Mouse (Mus musculus): ENCODE data around the gene Kif19a. TPM values are rescaled to one million over a fixed set of nuclear protein-coding genes. Genes with fewer than 3 reads are reported as not detected.

Gene Kif19a
- polyA plus RNA-seq, 1 experiment, result 5.1 TPM

GRCm38 (mm10) chr11:114822727-114823126 lies 57.5 kb downstream of the Kif19a start:
- Histone ChIP-seq H3K27me3 (ENCODE audit: control insufficient read depth, insufficient read depth, low read length) (no peaks in the 10 kb centered on the region), H3K4me1 (ENCODE audit: control insufficient read depth, insufficient read depth, low read length) (peaks cover 30% of the 10 kb centered on the region), H3K4me3 (replicated peaks; ENCODE audit: insufficient read depth, low read depth, low read length) (peak overlapping the region; percentile 39), H3K27ac (ENCODE audit: insufficient read depth, low read length) (peak overlapping the region; percentile 88)
- DNase-seq, result peak; percentile 79 to 81
- TF ChIP-seq CTCF (IDR thresholded peaks at IDR 0.05; ENCODE audit: borderline replicate concordance, insufficient read depth, low read depth, low read length), result no peak
- TF ChIP-seq POLR2A (IDR thresholded peaks at IDR 0.05; ENCODE audit: borderline replicate concordance, insufficient read depth, low read length), result peak; percentile 31; the same call in 1 of the 2 replicates
- WGBS, result 4% methylated on average over 12 of the region's 12 CpGs

- peak overlapping the region; percentile 39 for H3K4me3 ChIP-seq (replicated peaks; ENCODE audit: insufficient read depth, low read depth, low read length)
- WGBS, result 12% methylated on average over 11 of the region's 11 CpGs
- TF ChIP-seq CTCF (IDR thresholded peaks at IDR 0.05; ENCODE audit: borderline replicate concordance, insufficient read depth, low read depth, low read length) (no peak), POLR2A (IDR thresholded peaks at IDR 0.05; ENCODE audit: borderline replicate concordance, insufficient read depth, low read length) (no peak)
- no peak for DNase-seq
- peak overlapping the region; percentile 88 for H3K27ac ChIP-seq (ENCODE audit: insufficient read depth, low read length)
- peaks cover 34% of the 10 kb centered on the region for H3K4me1 ChIP-seq (ENCODE audit: control insufficient read depth, insufficient read depth, low read length)
- no peaks in the 10 kb centered on the region for H3K27me3 ChIP-seq (ENCODE audit: control insufficient read depth, insufficient read depth, low read length)
These were observed 58.1 kb downstream of the Kif19a start for GRCm38 (mm10) chr11:114823199-114823725.

GRCm38 (mm10) chr11:114826686-114827085 lies 61.5 kb downstream of the Kif19a start:
- Histone ChIP-seq H3K4me1 (ENCODE audit: control insufficient read depth, insufficient read depth, low read length) (peaks cover 38% of the 10 kb centered on the region), H3K4me3 (replicated peaks; ENCODE audit: insufficient read depth, low read depth, low read length) (no peak overlapping the region), H3K27me3 (ENCODE audit: control insufficient read depth, insufficient read depth, low read length) (no peaks in the 10 kb centered on the region), H3K27ac (ENCODE audit: insufficient read depth, low read length) (no peak overlapping the region)
- TF ChIP-seq POLR2A (IDR thresholded peaks at IDR 0.05; ENCODE audit: borderline replicate concordance, insufficient read depth, low read length) (no peak), CTCF (IDR thresholded peaks at IDR 0.05; ENCODE audit: borderline replicate concordance, insufficient read depth, low read depth, low read length) (no peak)
- DNase-seq, result no peak
- 73% methylated on average over 5 of the region's 5 CpGs for WGBS

- peak overlapping the region; percentile 45 for H3K4me3 ChIP-seq (replicated peaks; ENCODE audit: insufficient read depth, low read depth, low read length)
- no peaks in the 10 kb centered on the region for H3K27me3 ChIP-seq (ENCODE audit: control insufficient read depth, insufficient read depth, low read length)
- peak; percentile 94 to 96 for DNase-seq
- TF ChIP-seq POLR2A (IDR thresholded peaks at IDR 0.05; ENCODE audit: borderline replicate concordance, insufficient read depth, low read length), result peak; percentile 34; the same call in 1 of the 2 replicates
- TF ChIP-seq CTCF (IDR thresholded peaks at IDR 0.05; ENCODE audit: borderline replicate concordance, insufficient read depth, low read depth, low read length), result no peak
- peak overlapping the region; percentile 95 for H3K27ac ChIP-seq (ENCODE audit: insufficient read depth, low read length)
- peaks cover 19% of the 10 kb centered on the region; the same call in 1 of the 2 replicates for H3K4me1 ChIP-seq (ENCODE audit: control insufficient read depth, insufficient read depth, low read length)
- WGBS, result 3% methylated on average over 24 of the region's 24 CpGs
These were observed 64.6 kb downstream of the Kif19a start for GRCm38 (mm10) chr11:114829499-114830432.

GRCm38 (mm10) chr11:114830433-114830773 lies 65.2 kb downstream of the Kif19a start:
- Histone ChIP-seq H3K4me3 (replicated peaks; ENCODE audit: insufficient read depth, low read depth, low read length) (peak overlapping the region; percentile 45), H3K27ac (ENCODE audit: insufficient read depth, low read length) (peak overlapping the region; percentile 95), H3K4me1 (ENCODE audit: control insufficient read depth, insufficient read depth, low read length) (peaks cover 19% of the 10 kb centered on the region; the same call in 1 of the 2 replicates), H3K27me3 (ENCODE audit: control insufficient read depth, insufficient read depth, low read length) (no peaks in the 10 kb centered on the region)
- TF ChIP-seq CTCF (IDR thresholded peaks at IDR 0.05; ENCODE audit: borderline replicate concordance, insufficient read depth, low read depth, low read length) (no peak), POLR2A (IDR thresholded peaks at IDR 0.05; ENCODE audit: borderline replicate concordance, insufficient read depth, low read length) (no peak)
- 10% methylated on average over 8 of the region's 8 CpGs for WGBS
- DNase-seq, result no peak

GRCm38 (mm10) chr11:114833166-114833565 lies 68.0 kb downstream of the Kif19a start:
- H3K4me1 ChIP-seq (ENCODE audit: control insufficient read depth, insufficient read depth, low read length), result peaks cover 15% of the 10 kb centered on the region; the same call in 1 of the 2 replicates
- no peak overlapping the region for H3K27ac ChIP-seq (ENCODE audit: insufficient read depth, low read length)
- no peak overlapping the region for H3K4me3 ChIP-seq (replicated peaks; ENCODE audit: insufficient read depth, low read depth, low read length)
- 71% methylated on average over 5 of the region's 5 CpGs for WGBS
- DNase-seq, result no peak
- H3K27me3 ChIP-seq (ENCODE audit: control insufficient read depth, insufficient read depth, low read length), result no peaks in the 10 kb centered on the region
- TF ChIP-seq POLR2A (IDR thresholded peaks at IDR 0.05; ENCODE audit: borderline replicate concordance, insufficient read depth, low read length), result no peak

Other genes with a start within 250 kb of the Kif19a start
- 1,362 and 1,509 TPM in 2 replicates for gene Rpl38, start 96.9 kb upstream of the Kif19a start, polyA plus RNA-seq (2012; rRNA removed)
- 81.2 and 92.5 TPM in 2 replicates for gene Ttyh2, start 90.0 kb upstream of the Kif19a start, polyA plus RNA-seq (2012; rRNA removed)
- 3.9 and 5.0 TPM in 2 replicates for gene Dnaic2, start 38.0 kb upstream of the Kif19a start, polyA plus RNA-seq (2012; rRNA removed)
- 78.3 and 81.3 TPM in 2 replicates for gene Btbd17, start 30.6 kb downstream of the Kif19a start, polyA plus RNA-seq (2012; rRNA removed)
- 0.29 and 0.64 TPM in 2 replicates for gene Gpr142, start 33.5 kb downstream of the Kif19a start, polyA plus RNA-seq (2012; rRNA removed)
- gene Gprc5c, start 85.8 kb downstream of the Kif19a start, polyA plus RNA-seq (2012; rRNA removed), result 62.9 and 71.8 TPM in 2 replicates
- gene Cd300a, start 124.7 kb downstream of the Kif19a start, polyA plus RNA-seq (2012; rRNA removed), result 5.2 and 6.5 TPM in 2 replicates
- 0.44 and 0.71 TPM in 2 replicates for gene Cd300lb, start 169.0 kb downstream of the Kif19a start, polyA plus RNA-seq (2012; rRNA removed)
- 0.18 TPM in 1 of 2 replicates, not detected in the other for gene Cd300c, start 203.8 kb downstream of the Kif19a start, polyA plus RNA-seq (2012; rRNA removed)
- gene Cd300ld, start 224.5 kb downstream of the Kif19a start, polyA plus RNA-seq (2012; rRNA removed), result 0.11 and 0.13 TPM in 2 replicates
- gene Cd300c2, start 236.5 kb downstream of the Kif19a start, polyA plus RNA-seq (2012; rRNA removed), result 2.3 and 3.2 TPM in 2 replicates

All from cerebellum, adult 2 months (tissue).